Mouse (Mus musculus) G1E (cell line): ENCODE measurements around the gene Cpne2. TPM values are rescaled to one million over a fixed set of nuclear protein-coding genes. Genes with fewer than 3 reads are reported as not detected.

ENCODE experiments used
- ATAC-seq: 2 replicates; pipeline ENCODE4 v1.8.0; 2016; ENCODE audit warnings: mild to moderate bottlenecking; ENCODE audit not compliant: insufficient number of reproducible peaks, poor library complexity, low FRiP score, severe bottlenecking; ENCODE audit errors: extremely low read depth
- DNase-seq: peaks from one replicate; pipeline ENCODE4 v3.0.0; 2012; ENCODE audit warnings: low spot score
- H3K27me3 ChIP-seq: 2 replicates; pipeline ENCODE4 v1.6.1; 2012; ENCODE audit warnings: mild to moderate bottlenecking, low read length, inconsistent platforms; ENCODE audit not compliant: insufficient read depth
- H3K36me3 ChIP-seq: replicated peaks from 2 replicates; pipeline ENCODE3; 2012; ENCODE audit warnings: mild to moderate bottlenecking, inconsistent platforms
- H3K4me1 ChIP-seq: 2 replicates; pipeline ENCODE4 v1.6.1; 2012; ENCODE audit warnings: low read depth, low read length, inconsistent platforms, mixed read lengths; ENCODE audit not compliant: insufficient read depth
- H3K4me3 ChIP-seq: 2 replicates; pipeline ENCODE4 v1.5.1; 2012; ENCODE audit warnings: low read depth, mild to moderate bottlenecking, inconsistent platforms, low read length, moderate library complexity, mixed read lengths
- H3K9me3 ChIP-seq: replicated peaks from 2 replicates; pipeline ENCODE4 v1.6.1; 2012; ENCODE audit warnings: inconsistent platforms
- CTCF ChIP-seq: IDR thresholded peaks from 2 replicates; pipeline ENCODE4 v1.5.1; 2012; ENCODE audit warnings: low read depth, low read length, inconsistent platforms, mixed read lengths
- GATA1 ChIP-seq: IDR thresholded peaks from 2 replicates; pipeline ENCODE4 v1.6.1; 2012; ENCODE audit warnings: borderline replicate concordance, low read length, inconsistent platforms, mixed read lengths
- GATA2 ChIP-seq: IDR thresholded peaks from 2 replicates; pipeline ENCODE4 v1.6.1; 2012; ENCODE audit warnings: low read depth, low read length, inconsistent platforms, borderline replicate concordance
- POLR2AphosphoS5 ChIP-seq: IDR thresholded peaks from 2 replicates; pipeline ENCODE4 v1.6.1; 2012; ENCODE audit warnings: low read depth, low read length, inconsistent platforms; ENCODE audit not compliant: insufficient replicate concordance
- TAL1 ChIP-seq: conservative IDR thresholded peaks from 2 replicates; pipeline ENCODE4 v1.6.1; 2012; ENCODE audit warnings: low read depth, low read length, inconsistent platforms, mixed read lengths
- polyA plus RNA-seq: library from polyadenylated mRNA; stranded (reverse); fragments of >175 nt; gene quantifications from 2 replicates; pipeline ENCODE4 v1.2.3, GENCODE M21; 2012
- total RNA-seq, 2 experiments: library from RNA; stranded (forward) in 1 of 2; stranded (reverse) in 1 of 2; fragments of 200-1000 nt in 1 of 2; fragments of >200 nt in 1 of 2; fragmentation: Nextera tagmentation in 1 of 2; gene quantifications; 2 replicates each; pipeline ENCODE4 v1.2.3; 2014 to 2017

Gene Cpne2
- total and polyA plus RNA-seq, 3 experiments, result 0.13 to 0.38 TPM; not detected in 1

DNA sequence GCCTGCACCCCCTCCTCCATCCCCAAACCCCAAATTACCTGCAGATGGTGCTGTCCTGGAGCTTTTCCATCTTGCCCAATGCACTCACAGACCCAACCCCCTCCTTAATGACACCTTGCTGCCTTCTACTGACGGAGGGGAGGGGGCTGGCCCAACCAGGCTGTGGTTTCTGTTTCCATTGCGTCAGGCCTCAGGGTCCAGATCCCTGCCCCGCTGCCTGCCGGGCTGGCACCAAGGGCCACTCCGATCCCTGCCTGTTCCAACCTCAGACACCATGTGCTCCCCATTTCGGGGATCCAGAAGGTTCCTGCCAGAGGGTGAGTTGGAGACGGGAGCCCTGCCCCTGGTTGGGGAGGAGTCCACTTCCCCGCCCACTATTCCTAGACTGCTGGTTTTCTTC, 11.2 kb downstream of the Cpne2 start:
- H3K4me1 ChIP-seq, result peaks cover 8% of the 10 kb centered on the region
- H3K27me3 ChIP-seq, result peaks cover 50% of the 10 kb centered on the region
- DNase-seq (no peak), ATAC-seq (no peak)
- H3K9me3 ChIP-seq, result no peaks in the 10 kb centered on the region
- H3K36me3 ChIP-seq, result no peaks in the 10 kb centered on the region
- TF ChIP-seq GATA2 (no peak), TAL1 (no peak), GATA1 (no peak), CTCF (no peak), POLR2AphosphoS5 (no peak)
- H3K4me3 ChIP-seq, result no peak overlapping the region

DNA sequence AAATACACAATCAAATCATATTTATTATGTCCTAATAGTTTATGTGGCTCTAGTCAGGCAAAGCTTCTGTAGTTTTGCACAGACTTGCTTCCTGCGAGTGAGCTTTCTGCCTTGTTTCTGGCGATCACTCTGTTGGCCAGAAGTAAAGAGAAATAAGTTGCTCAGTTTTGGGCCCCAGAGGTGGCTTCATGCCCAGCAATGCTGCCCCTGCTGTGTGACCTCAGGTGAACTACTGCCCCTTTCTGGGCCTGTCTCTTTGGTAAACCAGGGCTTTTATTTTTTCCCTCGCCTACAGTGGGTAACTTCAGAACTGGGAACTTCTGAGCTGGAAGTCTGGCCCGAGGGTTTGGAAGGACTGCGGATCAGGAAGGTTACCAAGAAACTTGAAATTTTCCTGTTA, 16.3 kb downstream of the Cpne2 start:
- Histone ChIP-seq H3K27me3 (peaks cover 56% of the 10 kb centered on the region), H3K4me3 (no peak overlapping the region), H3K36me3 (no peaks in the 10 kb centered on the region), H3K9me3 (no peaks in the 10 kb centered on the region), H3K4me1 (peaks cover 23% of the 10 kb centered on the region)
- TF ChIP-seq CTCF, result no peak
- no peak for TF ChIP-seq GATA1
- TF ChIP-seq GATA2, result no peak
- no peak for TF ChIP-seq POLR2AphosphoS5
- no peak for TF ChIP-seq TAL1
- DNase-seq, result no peak
- ATAC-seq, result no peak

DNA sequence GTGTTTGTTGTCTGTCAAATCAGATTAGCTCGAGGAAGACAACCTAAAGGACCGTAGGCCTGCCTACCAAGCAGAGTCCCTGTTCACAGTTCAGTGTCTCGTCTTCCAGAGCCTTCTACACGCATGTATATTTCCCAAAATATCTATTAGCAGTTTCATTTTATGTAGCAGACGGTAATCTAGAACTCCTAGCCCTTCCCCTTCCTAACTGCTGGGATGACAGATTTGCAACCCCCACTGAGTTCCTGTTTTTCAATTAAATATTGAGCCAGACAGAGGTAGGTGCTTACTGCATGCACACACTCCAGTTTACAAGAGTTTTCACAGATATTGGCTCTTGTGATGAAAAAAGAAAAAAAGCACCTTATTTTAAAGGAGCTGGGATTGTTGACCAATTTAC, 16.7 kb downstream of the Cpne2 start:
- Histone ChIP-seq H3K36me3 (no peaks in the 10 kb centered on the region), H3K9me3 (no peaks in the 10 kb centered on the region), H3K4me1 (peaks cover 23% of the 10 kb centered on the region), H3K27me3 (peaks cover 54% of the 10 kb centered on the region), H3K4me3 (no peak overlapping the region)
- DNase-seq, result no peak
- no peak for ATAC-seq
- TF ChIP-seq GATA1, result no peak
- TF ChIP-seq TAL1, result no peak
- TF ChIP-seq GATA2, result no peak
- TF ChIP-seq POLR2AphosphoS5, result no peak
- TF ChIP-seq CTCF, result no peak

DNA sequence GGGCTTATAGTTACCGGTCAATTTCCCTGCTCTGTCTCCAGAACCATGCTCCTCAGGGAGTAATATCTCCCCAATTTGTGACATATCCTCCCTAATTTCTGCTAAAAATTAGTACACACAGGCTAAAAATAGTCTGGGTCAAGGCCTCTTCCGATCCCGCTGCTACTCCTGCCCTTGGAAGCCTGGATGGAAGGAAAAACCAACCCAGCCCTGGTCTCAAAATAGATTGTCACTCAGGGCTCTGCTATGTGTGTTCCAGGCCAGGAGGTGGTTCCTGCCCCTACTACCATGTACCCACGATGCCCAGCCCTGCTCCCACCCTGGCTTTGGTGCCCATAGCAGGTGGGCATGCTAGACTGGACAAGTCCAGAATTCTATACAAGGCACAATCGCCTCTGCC, 17.2 kb downstream of the Cpne2 start:
- ATAC-seq (no peak), DNase-seq (no peak)
- TF ChIP-seq GATA1 (no peak), POLR2AphosphoS5 (no peak), CTCF (no peak), GATA2 (no peak), TAL1 (no peak)
- Histone ChIP-seq H3K27me3 (peaks cover 58% of the 10 kb centered on the region), H3K36me3 (no peaks in the 10 kb centered on the region), H3K9me3 (no peaks in the 10 kb centered on the region), H3K4me1 (peaks cover 23% of the 10 kb centered on the region), H3K4me3 (no peak overlapping the region)

DNA sequence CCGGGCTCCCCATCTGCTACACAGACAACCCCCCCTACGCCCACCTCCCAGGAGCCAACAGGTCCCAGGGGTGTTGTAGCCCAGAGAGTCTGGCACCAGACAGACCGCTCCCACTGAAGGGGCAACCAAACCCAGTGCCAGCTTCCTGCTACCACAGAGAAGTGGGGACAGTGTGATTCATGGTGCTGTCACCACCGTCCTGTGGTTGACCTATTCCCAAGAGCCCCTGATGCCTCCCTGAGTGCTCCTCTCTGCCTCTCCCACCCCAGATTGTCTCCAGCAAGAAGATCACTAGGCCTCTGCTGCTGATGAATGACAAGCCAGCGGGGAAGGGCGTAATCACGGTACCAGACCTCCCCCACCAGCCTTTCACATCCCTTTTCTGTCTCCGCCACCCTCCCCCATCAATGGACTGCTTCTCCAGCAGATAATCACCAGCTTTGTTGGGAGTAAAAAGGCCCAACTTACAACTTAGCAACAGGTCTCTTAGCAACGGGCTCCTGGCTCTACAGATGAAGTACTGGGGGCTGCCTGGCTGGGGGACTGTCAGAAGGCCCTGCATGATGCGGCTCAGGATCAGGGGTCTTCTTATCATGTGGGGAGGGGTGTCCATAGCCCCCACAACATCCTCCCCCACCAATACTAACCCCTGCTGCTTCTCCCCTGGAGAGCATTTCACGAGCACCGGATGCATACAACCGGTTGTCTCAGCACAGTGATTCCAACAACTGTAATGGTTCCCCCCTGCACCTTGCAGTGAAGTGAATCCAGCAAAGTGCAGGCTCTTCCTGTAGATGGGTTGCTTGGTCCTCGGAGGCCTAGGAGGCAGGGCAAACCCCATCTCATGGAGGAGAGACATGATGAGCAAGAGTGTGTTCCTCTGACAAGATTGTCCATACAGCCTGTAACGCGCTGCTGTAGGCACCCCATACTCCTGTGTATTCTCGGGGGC, 19.0 kb downstream of the Cpne2 start:
- DNase-seq (no peak), ATAC-seq (no peak)
- no peak for TF ChIP-seq TAL1
- TF ChIP-seq POLR2AphosphoS5, result no peak
- TF ChIP-seq CTCF, result no peak
- TF ChIP-seq GATA1, result no peak
- no peak for TF ChIP-seq GATA2
- Histone ChIP-seq H3K4me1 (peaks cover 23% of the 10 kb centered on the region), H3K4me3 (no peak overlapping the region), H3K27me3 (peaks cover 56% of the 10 kb centered on the region), H3K36me3 (no peaks in the 10 kb centered on the region), H3K9me3 (no peaks in the 10 kb centered on the region)

DNA sequence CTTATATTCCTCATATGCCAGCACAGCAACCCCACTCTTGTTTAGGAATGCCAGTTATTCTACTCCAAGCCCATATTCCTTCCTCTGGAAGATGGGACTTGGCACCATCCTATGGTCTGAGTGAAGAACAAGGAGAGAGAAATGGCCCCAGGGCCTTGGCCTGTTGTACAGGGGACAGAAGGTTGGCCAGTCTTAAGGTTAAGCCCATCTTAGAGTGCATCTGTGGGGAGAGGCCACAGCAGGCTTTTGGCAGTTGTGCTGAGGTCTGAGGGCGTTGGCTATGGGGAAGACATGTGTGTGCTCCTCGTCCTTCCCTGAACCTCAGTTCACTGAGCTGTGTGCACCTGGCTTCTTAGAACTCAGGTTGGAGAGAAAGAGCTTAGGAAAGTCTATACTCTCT, 19.9 kb downstream of the Cpne2 start:
- H3K36me3 ChIP-seq, result no peaks in the 10 kb centered on the region
- peaks cover 57% of the 10 kb centered on the region for H3K27me3 ChIP-seq
- no peak for TF ChIP-seq CTCF
- no peak for TF ChIP-seq GATA1
- TF ChIP-seq POLR2AphosphoS5, result no peak
- no peak for TF ChIP-seq GATA2
- no peak for TF ChIP-seq TAL1
- no peak for ATAC-seq
- H3K4me3 ChIP-seq, result no peak overlapping the region
- peaks cover 23% of the 10 kb centered on the region for H3K4me1 ChIP-seq
- H3K9me3 ChIP-seq, result no peaks in the 10 kb centered on the region
- DNase-seq, result no peak
